Mouse (Mus musculus) small intestine, adult 2 months (tissue): Measurements from ENCODE around the gene Sh3d21. TPM values are rescaled to one million over a fixed set of nuclear protein-coding genes. Genes with fewer than 3 reads are reported as not detected.

Experiments
- H3K27ac ChIP-seq: fragments of 200-500 bp; 2 replicates; pipeline ENCODE4 v1.5.1; 2012; ENCODE audit warnings: low read depth, low read length, control low read depth, inconsistent platforms; ENCODE audit not compliant: insufficient read depth
- H3K27me3 ChIP-seq: fragments of 200-500 bp; 2 replicates; pipeline ENCODE4 v1.6.1; 2012; ENCODE audit warnings: mild to moderate bottlenecking, moderate library complexity, low read length, inconsistent platforms; ENCODE audit not compliant: control insufficient read depth, insufficient read depth
- H3K36me3 ChIP-seq: fragments of 200-500 bp; 2 replicates; pipeline ENCODE4 v1.6.1; 2012; ENCODE audit warnings: mild to moderate bottlenecking, low read length, control low read depth, inconsistent platforms; ENCODE audit not compliant: control insufficient read depth, insufficient read depth
- H3K4me1 ChIP-seq: fragments of 200-500 bp; 2 replicates; pipeline ENCODE4 v1.6.1; 2012; ENCODE audit warnings: low read length, inconsistent platforms, mixed read lengths; ENCODE audit not compliant: control insufficient read depth, insufficient read depth, insufficient read length
- H3K4me3 ChIP-seq: fragments of 200-500 bp; 2 replicates; pipeline ENCODE4 v1.5.1; 2012; ENCODE audit warnings: low read depth, mild to moderate bottlenecking, control low read depth, inconsistent platforms, low read length, moderate library complexity
- CTCF ChIP-seq: fragments of 200-500 bp; IDR thresholded peaks from 2 replicates; pipeline ENCODE4 v1.5.1; 2012; ENCODE audit warnings: low read depth, mild to moderate bottlenecking, control low read depth, inconsistent platforms, low read length, moderate library complexity, mixed read lengths; ENCODE audit not compliant: insufficient replicate concordance, insufficient read length; ENCODE audit errors: extremely low read depth
- POLR2A ChIP-seq: fragments of 200-500 bp; IDR thresholded peaks from 2 replicates; pipeline ENCODE4 v1.6.1; 2012; ENCODE audit warnings: low read depth, mild to moderate bottlenecking, control low read depth, inconsistent platforms, low read length, moderate library complexity
- WGBS: fragments of 180-500 bp; shearing (Covaris S2); methylation state at CpG from one replicate; pipeline ENCODE4 v1.1.7; 2018; 5-methylcytosine and 5-hydroxymethylcytosine counted together
- polyA plus RNA-seq: library from polyadenylated mRNA; depleted of rRNA; stranded (reverse); fragments of >200 nt; gene quantifications from 2 replicates; pipeline ENCODE4 v1.2.3, GENCODE M21; 2012

Sh3d21 gene
- polyA plus RNA-seq, 1 experiment, result 5.2 TPM

- Histone ChIP-seq H3K4me1 (peaks cover 38% of the 10 kb centered on the region), H3K4me3 (0 out of 2 replicates have a peak overlapping the region, but pooled peaks have one; percentile 1), H3K36me3 (no peaks in the 10 kb centered on the region), H3K27me3 (no peaks in the 10 kb centered on the region), H3K27ac (peak overlapping the region; percentile 91)
- TF ChIP-seq POLR2A, result no peak
- 65% methylated on average over 10 of the region's 10 CpGs for WGBS
These were observed 53.5 kb downstream of the Sh3d21 start for GRCm38 (mm10) chr4:126109613-126110373.

- Histone ChIP-seq H3K36me3 (no peaks in the 10 kb centered on the region), H3K4me3 (no peak overlapping the region), H3K27ac (0 out of 2 replicates have a peak overlapping the region, but pooled peaks have one; percentile 43), H3K27me3 (no peaks in the 10 kb centered on the region), H3K4me1 (peaks cover 34% of the 10 kb centered on the region)
- 42% methylated on average over 8 of the region's 8 CpGs for WGBS
- no peak for TF ChIP-seq CTCF
These were observed 55.1 kb downstream of the Sh3d21 start for GRCm38 (mm10) chr4:126108061-126108740.

DNA sequence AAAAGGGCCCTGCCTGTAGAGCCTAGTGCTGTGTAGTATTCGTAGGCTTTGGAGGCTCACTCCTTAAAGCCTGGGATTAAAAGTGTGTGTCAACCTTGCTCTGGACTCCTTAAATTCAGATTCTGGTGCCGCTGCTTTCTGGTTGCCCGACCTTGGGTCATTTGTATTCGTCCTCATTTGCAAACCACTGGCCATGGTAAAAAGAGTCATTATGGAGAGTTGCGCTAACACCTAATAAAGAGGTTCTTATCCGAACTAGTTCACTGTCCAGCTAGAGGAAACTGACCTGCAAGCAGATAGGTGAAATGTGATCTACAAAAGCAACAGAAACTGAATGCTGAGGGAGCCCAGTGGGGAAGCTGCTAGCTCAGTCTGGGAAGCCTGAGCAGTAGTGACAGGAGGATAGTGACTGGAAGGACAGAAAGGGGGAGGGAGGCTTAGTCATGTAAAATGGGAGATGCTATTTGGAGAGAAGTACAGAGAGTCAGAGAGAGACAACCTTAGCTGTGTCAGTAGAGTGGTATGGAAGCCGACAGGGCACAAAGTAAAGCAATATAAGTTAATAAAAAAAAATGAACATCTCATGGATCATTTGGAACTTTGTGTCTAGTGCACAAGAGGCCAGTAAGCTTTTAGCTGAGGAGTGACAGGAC is 58.0 kb downstream of the Sh3d21 start:
- peaks cover 36% of the 10 kb centered on the region for H3K4me1 ChIP-seq
- no peaks in the 10 kb centered on the region for H3K27me3 ChIP-seq
- H3K36me3 ChIP-seq, result no peaks in the 10 kb centered on the region
- H3K27ac ChIP-seq, result peak overlapping the region; percentile 79
- no peak overlapping the region; the same call in 1 of the 2 replicates for H3K4me3 ChIP-seq
- TF ChIP-seq POLR2A (no peak), CTCF (no peak)
- WGBS, result 47% methylated on average over 7 of the region's 7 CpGs

DNA sequence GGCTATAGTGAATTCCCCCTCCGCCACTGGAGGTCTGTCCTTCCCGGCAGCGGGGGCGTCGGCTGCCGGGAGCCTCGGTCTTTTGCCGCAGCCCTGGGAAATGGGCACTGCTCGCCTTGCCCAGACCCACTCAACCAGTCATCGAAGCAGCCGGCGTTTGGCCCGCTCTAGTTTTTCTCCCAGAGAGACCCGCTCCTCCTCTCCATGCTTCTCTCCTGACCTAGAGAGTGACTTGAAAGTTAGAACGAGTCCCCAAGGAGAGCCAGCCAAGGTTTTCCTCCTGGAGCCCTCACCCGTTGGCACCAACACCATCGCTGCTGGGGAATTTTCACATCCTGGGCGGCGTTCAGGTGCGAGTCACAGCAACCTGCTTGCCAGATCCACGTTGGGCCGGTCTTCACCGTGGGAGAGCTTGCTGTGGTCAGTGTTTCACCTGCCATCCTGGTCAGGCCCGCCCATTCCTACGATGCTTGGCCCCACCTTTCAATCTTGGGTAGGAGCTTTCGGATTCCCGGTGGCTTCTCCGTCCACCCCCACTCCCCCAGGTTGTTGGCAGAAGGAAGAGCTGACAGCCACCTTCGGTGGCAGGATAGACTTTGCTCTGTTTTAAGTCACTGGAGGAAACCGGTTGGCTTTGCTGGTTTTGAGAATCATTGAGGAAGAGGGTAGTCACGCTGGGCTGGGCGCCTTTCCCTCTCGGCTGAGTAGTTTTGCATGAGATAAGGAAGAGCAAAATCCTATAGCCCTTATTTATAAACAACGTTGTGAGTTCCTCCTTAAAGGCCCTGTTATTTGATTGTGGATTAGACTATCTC is 58.8 kb downstream of the Sh3d21 start:
- TF ChIP-seq POLR2A, result 0 out of 2 replicates have a peak, but pooled peaks have one; percentile 33
- TF ChIP-seq CTCF, result no peak
- WGBS, result under 1% methylated on average over 34 of the region's 34 CpGs
- H3K4me3 ChIP-seq, result peak overlapping the region; percentile 76

GRCm38 (mm10) chr4:126103590-126104068 is 59.7 kb downstream of the Sh3d21 start, which contains the start of gene Stk40:
Gene Stk40 (plus strand): TSS chr4:126103957.
- Histone ChIP-seq H3K27ac (peak within 1 kb of the TSS; percentile 92), H3K36me3 (no peaks in the 10 kb centered on the region), H3K4me1 (peaks cover 24% of the 10 kb centered on the region), H3K27me3 (no peaks in the 10 kb centered on the region), H3K4me3 (peak within 1 kb of the TSS; percentile 76)
- under 1% methylated on average over 34 of the region's 34 CpGs for WGBS
- TF ChIP-seq CTCF (peak; percentile 40; the same call in 1 of the 2 replicates), POLR2A (peak; percentile 81)

More for the DNA sequence above, 58.8 kb downstream of the Sh3d21 start:
- Histone ChIP-seq H3K27me3 (no peaks in the 10 kb centered on the region), H3K36me3 (no peaks in the 10 kb centered on the region), H3K4me1 (peaks cover 31% of the 10 kb centered on the region), H3K27ac (peak overlapping the region; percentile 79)

DNA sequence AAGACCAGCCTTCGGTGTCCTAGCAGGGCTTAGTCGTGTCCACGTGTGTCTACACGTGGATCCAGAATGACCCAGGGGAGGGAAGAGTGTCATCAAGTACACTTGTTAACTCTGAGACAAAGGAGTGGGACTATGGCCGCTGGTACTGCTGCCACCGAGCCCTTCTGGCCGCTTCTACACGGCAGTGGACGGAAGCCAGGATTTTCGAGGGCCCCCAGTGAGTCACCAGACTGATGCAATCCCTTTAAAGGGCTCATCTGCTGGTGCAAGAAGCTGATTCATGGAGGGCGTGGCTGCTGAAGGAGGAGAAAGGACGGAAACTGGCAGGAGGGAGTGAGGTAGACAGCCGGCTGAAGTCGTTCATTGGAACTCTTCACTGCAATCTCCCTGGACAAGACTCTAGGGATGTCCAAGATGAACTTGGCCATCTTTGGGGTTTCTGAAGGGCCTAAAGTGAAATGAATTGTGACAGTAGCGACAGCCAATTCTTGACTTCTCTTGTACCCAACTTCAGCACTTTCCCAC is 60.2 kb downstream of the Sh3d21 start:
- H3K4me3 ChIP-seq, result peak overlapping the region; percentile 58
- H3K36me3 ChIP-seq, result no peaks in the 10 kb centered on the region
- WGBS, result under 1% methylated on average over 15 of the region's 15 CpGs
- TF ChIP-seq CTCF, result no peak
- peak; percentile 44; the same call in 1 of the 2 replicates for TF ChIP-seq POLR2A
- no peaks in the 10 kb centered on the region for H3K27me3 ChIP-seq
- peaks cover 21% of the 10 kb centered on the region for H3K4me1 ChIP-seq
- H3K27ac ChIP-seq, result peak overlapping the region; percentile 92
